Mouse (Mus musculus): ENCODE data around the gene Olfr569.

The Olfr569 gene

GRCm38 (mm10) chr7:102890782-102891181, at the start of gene Olfr569:
Gene Olfr569, minus strand, starts transcription at chr7:102890882.
- no peak for DNase-seq (ENCODE audit: low read depth, low spot score)

GRCm38 (mm10) chr7:102927105-102927504, 36.4 kb upstream of the Olfr569 start:
- DNase-seq (ENCODE audit: low read depth, low spot score) = no peak

- no peak for DNase-seq (ENCODE audit: low read depth, low spot score)
These were observed 33.4 kb upstream of the Olfr569 start, which contains the start of gene Olfr572 for GRCm38 (mm10) chr7:102924109-102924508. Gene Olfr572, plus strand, starts transcription at chr7:102924409.

- peak; percentile 64 for DNase-seq (ENCODE audit: low read depth, low spot score)
These were observed 28.9 kb upstream of the Olfr569 start for GRCm38 (mm10) chr7:102919632-102920031.

GRCm38 (mm10) chr7:102917032-102917875, 26.6 kb upstream of the Olfr569 start, which contains the start of gene Olfr571:
Gene Olfr571, minus strand, starts transcription at chr7:102917536.
- DNase-seq (ENCODE audit: low read depth, low spot score) = no peak

- no peak for DNase-seq (ENCODE audit: low read depth, low spot score)
These were observed 25.7 kb upstream of the Olfr569 start for GRCm38 (mm10) chr7:102916405-102916804.

GRCm38 (mm10) chr7:102915261-102915660, 24.6 kb upstream of the Olfr569 start:
- DNase-seq (ENCODE audit: low read depth, low spot score) = no peak

GRCm38 (mm10) chr7:102876822-102877221, 13.9 kb downstream of the Olfr569 start, which contains the start of gene Olfr568:
Gene Olfr568, plus strand, starts transcription at chr7:102877122.
- DNase-seq (ENCODE audit: low read depth, low spot score) = no peak

GRCm38 (mm10) chr7:102858665-102859064, 32.0 kb downstream of the Olfr569 start, which contains the start of gene Olfr566:
Gene Olfr566, minus strand, starts transcription at chr7:102858765.
- no peak for DNase-seq (ENCODE audit: low read depth, low spot score)

- DNase-seq (ENCODE audit: low read depth, low spot score) = no peak
These were observed 34.9 kb downstream of the Olfr569 start for GRCm38 (mm10) chr7:102855807-102856206.

Measured in CD4-positive, CD25-positive, alpha-beta regulatory T cell, adult 2 months (primary cell).